Mouse (Mus musculus) gonadal fat pad, adult 2 months (tissue): Measurements from ENCODE around the gene Zfp652. TPM values are rescaled to one million over a fixed set of nuclear protein-coding genes. Genes with fewer than 3 reads are reported as not detected.
"Not testable (repeated sequence)": the region's sequence is repeated elsewhere in the genome, so short reads cannot be mapped to it uniquely, and the experiment has no call there.

Experiments
- DNase-seq: peaks from one replicate; pipeline ENCODE4 v3.0.0-alpha.2; 2012; ENCODE audit warnings: low read depth
- polyA plus RNA-seq: library from polyadenylated mRNA; depleted of rRNA; stranded (reverse); fragments of >200 nt; gene quantifications from 2 replicates; pipeline ENCODE4 v1.2.3, GENCODE M21; 2012; rRNA removed

Gene Zfp652
- 15.5 and 20.2 TPM in 2 replicates for polyA plus RNA-seq

GRCm38 (mm10) chr11:95712563-95713224 lies at the start of gene Zfp652:
Gene Zfp652 (plus strand): TSS chr11:95712673.
- no peak for DNase-seq

GRCm38 (mm10) chr11:95666529-95667149 lies 45.8 kb upstream of the Zfp652 start, which contains the start of gene Phb:
Gene Phb (plus strand): TSS chr11:95666957.
- DNase-seq, result peak; percentile 98

GRCm38 (mm10) chr11:95667177-95667576 lies 45.3 kb upstream of the Zfp652 start:
- DNase-seq, result no peak

- not testable (repeated sequence) for DNase-seq
These were observed 44.4 kb upstream of the Zfp652 start for GRCm38 (mm10) chr11:95668086-95668485.

- no peak for DNase-seq
These were observed 37.0 kb upstream of the Zfp652 start for GRCm38 (mm10) chr11:95675498-95675897.

- DNase-seq, result no peak
These were observed 36.2 kb upstream of the Zfp652 start for GRCm38 (mm10) chr11:95676307-95676706.

GRCm38 (mm10) chr11:95677925-95678701 lies 34.4 kb upstream of the Zfp652 start:
- no peak for DNase-seq

- DNase-seq, result no peak
These were observed 30.4 kb upstream of the Zfp652 start for GRCm38 (mm10) chr11:95681995-95682601.

GRCm38 (mm10) chr11:95682946-95683345 lies 29.5 kb upstream of the Zfp652 start:
- DNase-seq, result no peak

- DNase-seq, result no peak
These were observed 26.4 kb upstream of the Zfp652 start for GRCm38 (mm10) chr11:95686031-95686430.

GRCm38 (mm10) chr11:95687084-95687656 lies 25.3 kb upstream of the Zfp652 start:
- no peak for DNase-seq

GRCm38 (mm10) chr11:95688515-95688914 lies 24.0 kb upstream of the Zfp652 start:
- no peak for DNase-seq

- no peak for DNase-seq
These were observed 23.5 kb upstream of the Zfp652 start for GRCm38 (mm10) chr11:95688981-95689380.

- DNase-seq, result no peak
These were observed 22.9 kb upstream of the Zfp652 start for GRCm38 (mm10) chr11:95689544-95689943.

GRCm38 (mm10) chr11:95698541-95698940 lies 13.9 kb upstream of the Zfp652 start:
- DNase-seq, result no peak

GRCm38 (mm10) chr11:95700778-95701739 lies 11.4 kb upstream of the Zfp652 start:
- no peak for DNase-seq

- no peak for DNase-seq
These were observed 8.2 kb upstream of the Zfp652 start for GRCm38 (mm10) chr11:95704032-95704969.

- DNase-seq, result no peak
These were observed 7.5 kb upstream of the Zfp652 start for GRCm38 (mm10) chr11:95704970-95705330.

- DNase-seq, result no peak
These were observed 2.9 kb upstream of the Zfp652 start for GRCm38 (mm10) chr11:95709534-95710040.
